Mouse (Mus musculus) midbrain, embryonic 14.5 days (tissue): ENCODE results near the gene Olfr749. TPM values are rescaled to one million over a fixed set of nuclear protein-coding genes. Genes with fewer than 3 reads are reported as not detected.
"Not testable (repeated sequence)": the region's sequence is repeated elsewhere in the genome, so short reads cannot be mapped to it uniquely, and the experiment has no call there.

ENCODE experiments used
- ATAC-seq: fragments of 200-750 bp; cut with Nextera tagmentation; 2 replicates; pipeline ENCODE4 v1.8.0; 2017; ENCODE audit warnings: moderate number of reproducible peaks, moderate library complexity; ENCODE audit not compliant: low FRiP score, low TSS enrichment
- DNase-seq: peaks from one replicate; pipeline ENCODE4 v3.0.0-alpha.2; 2015
- H3K27ac ChIP-seq: fragments of 300-500 bp; sonication (generic); replicated peaks from 2 replicates; pipeline ENCODE4 v1.5.1; 2014; ENCODE audit warnings: mild to moderate bottlenecking, low read depth, low read length, moderate library complexity
- H3K27me3 ChIP-seq: fragments of 300-500 bp; sonication (generic); 2 replicates; pipeline ENCODE4 v1.6.1; 2014; ENCODE audit warnings: low read length, control low read depth, mixed read lengths; ENCODE audit not compliant: control insufficient read depth, insufficient read depth
- H3K36me3 ChIP-seq: fragments of 300-500 bp; sonication (generic); 2 replicates; pipeline ENCODE4 v1.6.1; 2014; ENCODE audit warnings: low read length, control low read depth; ENCODE audit not compliant: control insufficient read depth, insufficient read depth
- H3K4me1 ChIP-seq: fragments of 300-500 bp; sonication (generic); 2 replicates; pipeline ENCODE4 v1.6.1; 2014; ENCODE audit warnings: mild to moderate bottlenecking, antibody characterized with exemption, low read length, control low read depth; ENCODE audit not compliant: control insufficient read depth, insufficient read depth
- H3K4me2 ChIP-seq: fragments of 300-500 bp; sonication (generic); 2 replicates; pipeline ENCODE4 v1.6.1; 2014; ENCODE audit warnings: mild to moderate bottlenecking, low read length, moderate library complexity
- H3K4me3 ChIP-seq: fragments of 300-500 bp; sonication (generic); replicated peaks from 2 replicates; pipeline ENCODE4 v1.5.1; 2014; ENCODE audit warnings: low read depth, low read length
- H3K9ac ChIP-seq: fragments of 300-500 bp; sonication (generic); replicated peaks from 2 replicates; pipeline ENCODE4 v1.6.1; 2014; ENCODE audit warnings: mild to moderate bottlenecking, low read length, moderate library complexity
- H3K9me3 ChIP-seq: fragments of 300-500 bp; sonication (generic); 2 replicates; pipeline ENCODE4 v1.6.1; 2016; ENCODE audit warnings: low read length, control low read depth, mixed read lengths; ENCODE audit not compliant: control insufficient read depth
- WGBS: fragments of 180-500 bp; shearing (Covaris S2); extraction: QIAGEN DNeasy Blood & Tissue Kit; methylation state at CpG from one replicate; pipeline ENCODE4 v1.1.7; 2014; 5-methylcytosine and 5-hydroxymethylcytosine counted together
- polyA plus RNA-seq: library from polyadenylated mRNA; unstranded; fragments of >200 nt; fragmentation: Nextera tagmentation; extraction: Ambion mirVana; gene quantifications from 2 replicates; pipeline ENCODE4 v1.2.1, GENCODE M21; 2014

Olfr749 gene
- polyA plus RNA-seq, 1 experiment from 2014 or later, result not detected

GRCm38 (mm10) chr14:50741584-50741983 is 3.3 kb downstream of the Olfr749 start:
- WGBS, result 72% methylated on average over 2 of the region's 2 CpGs
- no peak for ATAC-seq
- DNase-seq, result no peak

GRCm38 (mm10) chr14:50740334-50740733 is 4.6 kb downstream of the Olfr749 start:
- ATAC-seq, result no peak
- Histone ChIP-seq H3K4me1 (no peaks in the 10 kb centered on the region), H3K27me3 (no peaks in the 10 kb centered on the region), H3K4me3 (no peak overlapping the region), H3K36me3 (no peaks in the 10 kb centered on the region), H3K9ac (no peak overlapping the region), H3K9me3 (no peaks in the 10 kb centered on the region), H3K27ac (no peak overlapping the region), H3K4me2 (no peak overlapping the region)
- DNase-seq, result no peak
- 79% methylated on average over 2 of the region's 2 CpGs for WGBS

More at GRCm38 (mm10) chr14:50741584-50741983, 3.3 kb downstream of the Olfr749 start:
- Histone ChIP-seq H3K4me1 (no peaks in the 10 kb centered on the region), H3K4me2 (no peak overlapping the region), H3K36me3 (no peaks in the 10 kb centered on the region), H3K27me3 (no peaks in the 10 kb centered on the region), H3K4me3 (no peak overlapping the region), H3K27ac (no peak overlapping the region), H3K9me3 (no peaks in the 10 kb centered on the region), H3K9ac (no peak overlapping the region)

DNA sequence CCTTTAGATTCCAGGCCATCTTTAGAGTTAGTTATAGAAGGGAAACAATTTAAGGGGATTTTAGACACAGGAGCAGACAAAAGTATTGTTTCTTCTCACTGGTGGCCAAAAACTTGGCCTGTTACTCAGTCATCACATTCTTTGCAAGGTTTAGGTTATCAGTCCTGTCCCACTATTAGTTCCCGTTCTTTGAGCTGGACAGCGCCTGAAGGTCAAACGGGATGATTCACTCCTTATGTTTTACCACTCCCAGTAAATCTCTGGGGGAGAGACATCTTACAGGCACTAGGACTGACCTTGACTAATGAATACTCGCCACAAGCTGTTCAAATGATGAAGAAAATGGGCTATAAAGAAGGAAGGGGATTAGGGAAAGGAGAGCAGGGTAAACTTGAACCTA is 22.5 kb downstream of the Olfr749 start:
- not testable (repeated sequence) for H3K27ac ChIP-seq, H3K36me3 ChIP-seq, H3K4me2 ChIP-seq, H3K9me3 ChIP-seq, H3K4me1 ChIP-seq, H3K4me3 ChIP-seq, H3K9ac ChIP-seq, H3K27me3 ChIP-seq, ATAC-seq, DNase-seq
- 86% methylated on average over 3 of the region's 4 CpGs for WGBS

- H3K36me3 ChIP-seq, H3K9me3 ChIP-seq, H3K4me2 ChIP-seq, H3K27ac ChIP-seq, H3K9ac ChIP-seq, H3K4me3 ChIP-seq, H3K27me3 ChIP-seq, DNase-seq, H3K4me1 ChIP-seq, ATAC-seq: not testable (repeated sequence)
- WGBS, result 93% methylated on average over 15 of the region's 15 CpGs
Measured at GRCm38 (mm10) chr14:50719875-50720274, 25.0 kb downstream of the Olfr749 start.

DNA sequence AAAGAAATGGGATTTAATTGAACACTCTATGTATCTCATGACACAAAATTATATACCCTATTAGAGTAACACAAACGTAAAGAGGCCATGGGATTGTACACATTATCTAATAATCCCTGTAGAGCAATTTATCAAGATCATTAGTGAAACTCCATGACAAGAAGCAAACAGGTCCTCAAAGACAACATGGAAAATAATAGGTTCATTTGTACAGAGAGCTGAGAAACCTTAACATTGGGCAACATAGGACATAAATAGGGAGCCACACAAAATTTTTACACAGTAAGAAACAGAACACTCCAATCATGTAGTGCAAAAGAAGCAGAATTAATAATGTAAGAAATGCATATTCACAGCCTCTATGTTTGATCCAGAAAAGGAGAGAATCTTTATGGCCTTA is 37.8 kb downstream of the Olfr749 start, which contains the start of gene Olfr748:
Gene Olfr748 (plus strand): TSS at position 301 of the 400 bp plus-strand sequence.
- no peak within 1 kb of the TSS for H3K9ac ChIP-seq
- no peak for DNase-seq

DNA sequence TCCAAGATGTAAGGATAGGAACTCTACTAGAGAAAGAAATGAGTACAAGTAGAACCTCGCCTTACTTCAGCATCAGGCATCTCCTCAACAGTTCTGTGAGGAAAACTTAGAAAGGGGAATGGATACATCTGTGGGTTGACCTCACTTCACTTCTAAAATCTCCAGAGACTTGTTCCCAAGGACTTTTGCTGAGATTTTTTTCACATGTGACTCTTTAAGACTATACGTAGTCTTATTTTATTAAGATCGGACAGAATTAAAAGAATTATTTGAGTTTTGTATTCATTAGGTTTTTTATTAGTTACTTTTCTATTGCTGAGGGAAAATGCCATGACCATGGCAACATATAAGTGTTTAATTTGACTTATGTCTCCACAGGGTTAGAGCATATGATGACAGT is 51.8 kb downstream of the Olfr749 start, which contains the start of gene Olfr747:
Gene Olfr747 (minus strand): TSS at position 101 of the 400 bp plus-strand sequence.
- Histone ChIP-seq H3K27me3 (no peaks in the 10 kb centered on the region), H3K27ac (no peak within 1 kb of the TSS), H3K9me3 (no peaks in the 10 kb centered on the region), H3K4me1 (no peaks in the 10 kb centered on the region), H3K9ac (no peak within 1 kb of the TSS), H3K4me3 (no peak within 1 kb of the TSS), H3K4me2 (no peak within 1 kb of the TSS), H3K36me3 (no peaks in the 10 kb centered on the region)
- 92% methylated on average over 3 of the region's 3 CpGs for WGBS
- ATAC-seq (no peak), DNase-seq (no peak)

More for the DNA sequence above, 37.8 kb downstream of the Olfr749 start, which contains the start of gene Olfr748:
- H3K27ac ChIP-seq, result no peak within 1 kb of the TSS
- H3K4me1 ChIP-seq, result no peaks in the 10 kb centered on the region
- H3K4me3 ChIP-seq, result no peak within 1 kb of the TSS
- ATAC-seq, result no peak
- H3K9me3 ChIP-seq, result no peaks in the 10 kb centered on the region
- no peaks in the 10 kb centered on the region for H3K36me3 ChIP-seq
- WGBS, result 76% methylated on average over 1 of the region's 1 CpGs
- H3K27me3 ChIP-seq, result no peaks in the 10 kb centered on the region
- H3K4me2 ChIP-seq, result no peak within 1 kb of the TSS

Other genes starting within 250 kb of the Olfr749 start
- gene Olfr742, start 241.5 kb downstream of the Olfr749 start, polyA plus RNA-seq, result not detected in 2 replicates
- not detected in 2 replicates for gene Olfr743, start 223.3 kb downstream of the Olfr749 start, polyA plus RNA-seq
- not detected in 2 replicates for gene Olfr744, start 130.2 kb downstream of the Olfr749 start, polyA plus RNA-seq
- not detected in 2 replicates for gene Olfr745, start 105.7 kb downstream of the Olfr749 start, polyA plus RNA-seq
- not detected in 2 replicates for gene Olfr746, start 98.0 kb downstream of the Olfr749 start, polyA plus RNA-seq
- gene Olfr747, start 51.9 kb downstream of the Olfr749 start, polyA plus RNA-seq, result not detected in 2 replicates
- not detected in 2 replicates for gene Olfr748, start 37.7 kb downstream of the Olfr749 start, polyA plus RNA-seq
- gene Ttc5, start 40.4 kb upstream of the Olfr749 start, polyA plus RNA-seq, result 133 and 138 TPM in 2 replicates
- 0.15 TPM in 1 of 2 replicates, not detected in the other for gene Ccnb1ip1, start 62.6 kb upstream of the Olfr749 start, polyA plus RNA-seq
- gene Parp2, start 62.7 kb upstream of the Olfr749 start, polyA plus RNA-seq, result 47.9 and 51.2 TPM in 2 replicates
- gene Tep1, start 125.5 kb upstream of the Olfr749 start, polyA plus RNA-seq, result 2.0 and 3.4 TPM in 2 replicates
- gene Klhl33, start 152.4 kb upstream of the Olfr749 start, polyA plus RNA-seq, result 0.76 and 1.4 TPM in 2 replicates
- gene Osgep, start 179.8 kb upstream of the Olfr749 start, polyA plus RNA-seq, result 110 and 116 TPM in 2 replicates
- gene Apex1, start 179.9 kb upstream of the Olfr749 start, polyA plus RNA-seq, result 223 and 227 TPM in 2 replicates
- 90.3 and 119 TPM in 2 replicates for gene Pip4p1, start 185.8 kb upstream of the Olfr749 start, polyA plus RNA-seq
- gene Pnp, start 186.0 kb upstream of the Olfr749 start, polyA plus RNA-seq, result 15.7 and 24.6 TPM in 2 replicates
- gene Gm49342, start 199.4 kb upstream of the Olfr749 start, polyA plus RNA-seq, result 0.95 TPM in 1 of 2 replicates, not detected in the other
- 0.19 and 0.50 TPM in 2 replicates for gene Pnp2, start 210.9 kb upstream of the Olfr749 start, polyA plus RNA-seq